Mouse (Mus musculus) bone marrow macrophage, adult 2 months (primary cell): ENCODE measurements around the gene Uggt1. TPM values are rescaled to one million over a fixed set of nuclear protein-coding genes. Genes with fewer than 3 reads are reported as not detected.
A peak's percentile ranks its signal among the peaks of the same experiment; 100 is the strongest.

Experiments used
- H3K27ac ChIP-seq: 2 replicates; pipeline ENCODE4 v1.5.1; 2012; ENCODE audit warnings: low read depth, low read length; ENCODE audit not compliant: insufficient read depth
- H3K4me1 ChIP-seq: 2 replicates; pipeline ENCODE4 v1.6.1; 2012; ENCODE audit warnings: low read length; ENCODE audit not compliant: control insufficient read depth, insufficient read depth
- H3K4me3 ChIP-seq: 2 replicates; pipeline ENCODE4 v1.5.1; 2012; ENCODE audit warnings: mild to moderate bottlenecking, low read length, moderate library complexity; ENCODE audit not compliant: insufficient read depth
- CTCF ChIP-seq: IDR thresholded peaks from 2 replicates; pipeline ENCODE4 v1.5.1; 2012; ENCODE audit warnings: low read depth, mild to moderate bottlenecking, low read length, moderate library complexity
- POLR2A ChIP-seq: IDR thresholded peaks from 2 replicates; pipeline ENCODE4 v1.6.1; 2012; ENCODE audit warnings: mild to moderate bottlenecking, low read depth, low read length, borderline replicate concordance
- polyA plus RNA-seq: library from polyadenylated mRNA; stranded (reverse); fragments of >200 nt; gene quantifications from 2 replicates; pipeline ENCODE4 v1.2.4, GENCODE M21; 2012; ENCODE audit not compliant: missing spikeins, insufficient read depth, insufficient read length

Gene Uggt1
- polyA plus RNA-seq, 1 experiment = 43.1 TPM

GRCm38 (mm10) chr1:36133647-36134046 lies 110.9 kb downstream of the Uggt1 start:
- Histone ChIP-seq H3K4me1 (peaks cover 52% of the 10 kb centered on the region), H3K4me3 (no peak overlapping the region), H3K27ac (peak overlapping the region; percentile 72)
- TF ChIP-seq POLR2A (no peak), CTCF (no peak)

- no peak for TF ChIP-seq CTCF
- no peak for TF ChIP-seq POLR2A
- Histone ChIP-seq H3K4me1 (peaks cover 57% of the 10 kb centered on the region), H3K4me3 (no peak overlapping the region), H3K27ac (peak overlapping the region; percentile 72)
Measured at GRCm38 (mm10) chr1:36133041-36133440, 111.5 kb downstream of the Uggt1 start.

GRCm38 (mm10) chr1:36132211-36132610 lies 112.3 kb downstream of the Uggt1 start:
- H3K4me3 ChIP-seq = no peak overlapping the region

GRCm38 (mm10) chr1:36131766-36132165 lies 112.8 kb downstream of the Uggt1 start:
- no peak overlapping the region for H3K27ac ChIP-seq
- H3K4me3 ChIP-seq = no peak overlapping the region
- H3K4me1 ChIP-seq = peaks cover 70% of the 10 kb centered on the region
- TF ChIP-seq CTCF (no peak), POLR2A (no peak)

More at GRCm38 (mm10) chr1:36132211-36132610, 112.3 kb downstream of the Uggt1 start:
- no peak overlapping the region for H3K27ac ChIP-seq
- no peak for TF ChIP-seq POLR2A
- no peak for TF ChIP-seq CTCF
- H3K4me1 ChIP-seq = peaks cover 66% of the 10 kb centered on the region

GRCm38 (mm10) chr1:36131154-36131553 lies 113.4 kb downstream of the Uggt1 start:
- Histone ChIP-seq H3K27ac (peak overlapping the region; percentile 87), H3K4me1 (peaks cover 74% of the 10 kb centered on the region), H3K4me3 (no peak overlapping the region)
- TF ChIP-seq CTCF = no peak
- no peak for TF ChIP-seq POLR2A

GRCm38 (mm10) chr1:36130307-36131035 lies 114.0 kb downstream of the Uggt1 start:
- no peak for TF ChIP-seq CTCF
- no peak for TF ChIP-seq POLR2A
- Histone ChIP-seq H3K4me1 (peaks cover 79% of the 10 kb centered on the region), H3K4me3 (no peak overlapping the region), H3K27ac (peak overlapping the region; percentile 87)

- TF ChIP-seq CTCF = no peak
- no peak for TF ChIP-seq POLR2A
- H3K4me1 ChIP-seq = peaks cover 83% of the 10 kb centered on the region
- H3K4me3 ChIP-seq = no peak overlapping the region
- peak overlapping the region; percentile 87 for H3K27ac ChIP-seq
Measured at GRCm38 (mm10) chr1:36129881-36130280, 114.6 kb downstream of the Uggt1 start.

GRCm38 (mm10) chr1:36129126-36129525 lies 115.4 kb downstream of the Uggt1 start:
- Histone ChIP-seq H3K27ac (peak overlapping the region; percentile 87), H3K4me3 (0 out of 2 replicates have a peak overlapping the region, but pooled peaks have one; percentile 9), H3K4me1 (peaks cover 80% of the 10 kb centered on the region)
- TF ChIP-seq CTCF = no peak
- TF ChIP-seq POLR2A = no peak

GRCm38 (mm10) chr1:36125076-36125475 lies 119.4 kb downstream of the Uggt1 start:
- TF ChIP-seq POLR2A (no peak), CTCF (no peak)
- Histone ChIP-seq H3K4me1 (peaks cover 48% of the 10 kb centered on the region), H3K4me3 (no peak overlapping the region), H3K27ac (no peak overlapping the region)

GRCm38 (mm10) chr1:36121172-36121571 lies 123.3 kb downstream of the Uggt1 start:
- no peak overlapping the region for H3K27ac ChIP-seq
- TF ChIP-seq POLR2A (no peak), CTCF (no peak)
- H3K4me3 ChIP-seq = no peak overlapping the region
- peaks cover 19% of the 10 kb centered on the region for H3K4me1 ChIP-seq

- peaks cover 10% of the 10 kb centered on the region for H3K4me1 ChIP-seq
- no peak overlapping the region for H3K27ac ChIP-seq
- no peak overlapping the region for H3K4me3 ChIP-seq
- TF ChIP-seq CTCF (no peak), POLR2A (no peak)
Measured at GRCm38 (mm10) chr1:36119426-36119825, 125.1 kb downstream of the Uggt1 start.
